Mouse (Mus musculus): ENCODE results near the gene Dapk2. TPM values are rescaled to one million over a fixed set of nuclear protein-coding genes. Genes with fewer than 3 reads are reported as not detected.

Gene Dapk2
- polyA plus RNA-seq, 1 experiment, result 22.8 TPM

GRCm38 (mm10) chr9:66116890-66117289 lies 41.1 kb upstream of the Dapk2 start:
- TF ChIP-seq MAX (IDR thresholded peaks at IDR 0.05) (no peak), MYOD1 (IDR thresholded peaks at IDR 0.05; ENCODE audit: control insufficient read depth, insufficient read length, low read depth) (no peak), MYOG (IDR thresholded peaks at IDR 0.05; ENCODE audit: control insufficient read depth, extremely low read depth, insufficient read length) (no peak), FOSL1 (IDR thresholded peaks at IDR 0.05; ENCODE audit: insufficient read depth, low read length, poor library complexity, severe bottlenecking) (no peak), CEBPB (IDR thresholded peaks at IDR 0.05; ENCODE audit: low read depth) (no peak), USF1 (IDR thresholded peaks at IDR 0.05; ENCODE audit: low read depth) (no peak), CTCF (IDR thresholded peaks at IDR 0.05; ENCODE audit: control insufficient read depth, insufficient read depth, insufficient read length) (no peak)
- H3ac ChIP-seq (ENCODE audit: control insufficient read depth, insufficient read length, low read depth), result no peak overlapping the region
- H3K79me3 ChIP-seq (ENCODE audit: low read depth), result peaks cover 19% of the 10 kb centered on the region
- peaks cover 12% of the 10 kb centered on the region for H3K36me3 ChIP-seq (ENCODE audit: control insufficient read depth, insufficient read depth)
- peaks cover 71% of the 10 kb centered on the region for H3K79me2 ChIP-seq (ENCODE audit: control insufficient read depth, insufficient read depth)
- H3K4me3 ChIP-seq (ENCODE audit: insufficient read depth, poor library complexity, severe bottlenecking), result no peak overlapping the region
- no peaks in the 10 kb centered on the region for H3K27me3 ChIP-seq (ENCODE audit: control insufficient read depth, insufficient read depth, insufficient read length)

GRCm38 (mm10) chr9:66119498-66119897 lies 38.5 kb upstream of the Dapk2 start:
- Histone ChIP-seq H3K27me3 (ENCODE audit: control insufficient read depth, insufficient read depth, insufficient read length) (no peaks in the 10 kb centered on the region), H3K36me3 (ENCODE audit: control insufficient read depth, insufficient read depth) (peaks cover 7% of the 10 kb centered on the region), H3K79me2 (ENCODE audit: control insufficient read depth, insufficient read depth) (peaks cover 87% of the 10 kb centered on the region), H3K4me3 (ENCODE audit: insufficient read depth, poor library complexity, severe bottlenecking) (no peak overlapping the region), H3K79me3 (ENCODE audit: low read depth) (peaks cover 36% of the 10 kb centered on the region), H3ac (ENCODE audit: control insufficient read depth, insufficient read length, low read depth) (no peak overlapping the region)
- TF ChIP-seq MAX (IDR thresholded peaks at IDR 0.05) (no peak), CEBPB (IDR thresholded peaks at IDR 0.05; ENCODE audit: low read depth) (no peak), MYOD1 (IDR thresholded peaks at IDR 0.05; ENCODE audit: control insufficient read depth, insufficient read length, low read depth) (no peak), MYOG (IDR thresholded peaks at IDR 0.05; ENCODE audit: control insufficient read depth, extremely low read depth, insufficient read length) (no peak), FOSL1 (IDR thresholded peaks at IDR 0.05; ENCODE audit: insufficient read depth, low read length, poor library complexity, severe bottlenecking) (no peak), USF1 (IDR thresholded peaks at IDR 0.05; ENCODE audit: low read depth) (no peak), CTCF (IDR thresholded peaks at IDR 0.05; ENCODE audit: control insufficient read depth, insufficient read depth, insufficient read length) (no peak)

GRCm38 (mm10) chr9:66120106-66120505 lies 37.9 kb upstream of the Dapk2 start:
- TF ChIP-seq MAX (IDR thresholded peaks at IDR 0.05), result no peak
- no peak for TF ChIP-seq USF1 (IDR thresholded peaks at IDR 0.05; ENCODE audit: low read depth)
- TF ChIP-seq MYOD1 (IDR thresholded peaks at IDR 0.05; ENCODE audit: control insufficient read depth, insufficient read length, low read depth), result no peak
- no peak for TF ChIP-seq CEBPB (IDR thresholded peaks at IDR 0.05; ENCODE audit: low read depth)
- no peak for TF ChIP-seq CTCF (IDR thresholded peaks at IDR 0.05; ENCODE audit: control insufficient read depth, insufficient read depth, insufficient read length)
- no peak for TF ChIP-seq MYOG (IDR thresholded peaks at IDR 0.05; ENCODE audit: control insufficient read depth, extremely low read depth, insufficient read length)
- TF ChIP-seq FOSL1 (IDR thresholded peaks at IDR 0.05; ENCODE audit: insufficient read depth, low read length, poor library complexity, severe bottlenecking), result no peak
- Histone ChIP-seq H3K79me3 (ENCODE audit: low read depth) (peaks cover 36% of the 10 kb centered on the region), H3K4me3 (ENCODE audit: insufficient read depth, poor library complexity, severe bottlenecking) (no peak overlapping the region), H3K27me3 (ENCODE audit: control insufficient read depth, insufficient read depth, insufficient read length) (no peaks in the 10 kb centered on the region), H3K36me3 (ENCODE audit: control insufficient read depth, insufficient read depth) (peaks cover 6% of the 10 kb centered on the region), H3K79me2 (ENCODE audit: control insufficient read depth, insufficient read depth) (peaks cover 81% of the 10 kb centered on the region), H3ac (ENCODE audit: control insufficient read depth, insufficient read length, low read depth) (no peak overlapping the region)

GRCm38 (mm10) chr9:66120945-66121344 lies 37.1 kb upstream of the Dapk2 start:
- Histone ChIP-seq H3K4me3 (ENCODE audit: insufficient read depth, poor library complexity, severe bottlenecking) (no peak overlapping the region), H3K79me2 (ENCODE audit: control insufficient read depth, insufficient read depth) (peaks cover 80% of the 10 kb centered on the region)

GRCm38 (mm10) chr9:66121421-66121820 lies 36.6 kb upstream of the Dapk2 start:
- Histone ChIP-seq H3K79me2 (ENCODE audit: control insufficient read depth, insufficient read depth) (peaks cover 78% of the 10 kb centered on the region), H3K36me3 (ENCODE audit: control insufficient read depth, insufficient read depth) (peaks cover 4% of the 10 kb centered on the region), H3K4me3 (ENCODE audit: insufficient read depth, poor library complexity, severe bottlenecking) (no peak overlapping the region), H3K27me3 (ENCODE audit: control insufficient read depth, insufficient read depth, insufficient read length) (no peaks in the 10 kb centered on the region), H3ac (ENCODE audit: control insufficient read depth, insufficient read length, low read depth) (no peak overlapping the region), H3K79me3 (ENCODE audit: low read depth) (peaks cover 36% of the 10 kb centered on the region)
- TF ChIP-seq MYOD1 (IDR thresholded peaks at IDR 0.05; ENCODE audit: control insufficient read depth, insufficient read length, low read depth) (peak; percentile 46), MAX (IDR thresholded peaks at IDR 0.05) (no peak)

More at GRCm38 (mm10) chr9:66120945-66121344, 37.1 kb upstream of the Dapk2 start:
- TF ChIP-seq MAX (IDR thresholded peaks at IDR 0.05) (no peak), CEBPB (IDR thresholded peaks at IDR 0.05; ENCODE audit: low read depth) (no peak)
- Histone ChIP-seq H3K79me3 (ENCODE audit: low read depth) (peaks cover 36% of the 10 kb centered on the region), H3K27me3 (ENCODE audit: control insufficient read depth, insufficient read depth, insufficient read length) (no peaks in the 10 kb centered on the region), H3K36me3 (ENCODE audit: control insufficient read depth, insufficient read depth) (peaks cover 4% of the 10 kb centered on the region), H3ac (ENCODE audit: control insufficient read depth, insufficient read length, low read depth) (no peak overlapping the region)

- TF ChIP-seq USF1 (IDR thresholded peaks at IDR 0.05; ENCODE audit: low read depth) (no peak), MAX (IDR thresholded peaks at IDR 0.05) (no peak), CTCF (IDR thresholded peaks at IDR 0.05; ENCODE audit: control insufficient read depth, insufficient read depth, insufficient read length) (no peak), FOSL1 (IDR thresholded peaks at IDR 0.05; ENCODE audit: insufficient read depth, low read length, poor library complexity, severe bottlenecking) (no peak), MYOD1 (IDR thresholded peaks at IDR 0.05; ENCODE audit: control insufficient read depth, insufficient read length, low read depth) (no peak), MYOG (IDR thresholded peaks at IDR 0.05; ENCODE audit: control insufficient read depth, extremely low read depth, insufficient read length) (no peak), CEBPB (IDR thresholded peaks at IDR 0.05; ENCODE audit: low read depth) (no peak)
- peaks cover 4% of the 10 kb centered on the region for H3K36me3 ChIP-seq (ENCODE audit: control insufficient read depth, insufficient read depth)
- H3ac ChIP-seq (ENCODE audit: control insufficient read depth, insufficient read length, low read depth), result peak overlapping the region; percentile 19
- H3K79me3 ChIP-seq (ENCODE audit: low read depth), result peaks cover 48% of the 10 kb centered on the region
- H3K27me3 ChIP-seq (ENCODE audit: control insufficient read depth, insufficient read depth, insufficient read length), result no peaks in the 10 kb centered on the region
- peaks cover 76% of the 10 kb centered on the region for H3K79me2 ChIP-seq (ENCODE audit: control insufficient read depth, insufficient read depth)
- peak overlapping the region; percentile 93 for H3K4me3 ChIP-seq (ENCODE audit: insufficient read depth, poor library complexity, severe bottlenecking)
These were observed 34.4 kb upstream of the Dapk2 start for GRCm38 (mm10) chr9:66123648-66124047.

Data from C2C12 (cell line).